Mouse (Mus musculus): ENCODE results near the gene Idua. TPM values are rescaled to one million over a fixed set of nuclear protein-coding genes. Genes with fewer than 3 reads are reported as not detected.

Idua gene
- total and polyA plus RNA-seq, 2 experiments, result 2.6 to 7.3 TPM

GRCm38 (mm10) chr5:108650341-108650740, 9.8 kb upstream of the Idua start:
- no peak overlapping the region for H3K4me3 ChIP-seq (ENCODE audit: insufficient read depth, low read depth, low read length)
- TF ChIP-seq CTCF (IDR thresholded peaks at IDR 0.05; ENCODE audit: low read depth, low read length) (no peak), POLR2A (IDR thresholded peaks at IDR 0.05; ENCODE audit: extremely low read depth, insufficient read depth, low read length) (no peak)
- no peaks in the 10 kb centered on the region for H3K4me1 ChIP-seq (ENCODE audit: control insufficient read depth, insufficient read depth, low read length)
- H3K27ac ChIP-seq (replicated peaks; ENCODE audit: insufficient read depth, low read depth, low read length), result no peak overlapping the region
- H3K9ac ChIP-seq (ENCODE audit: low read depth, low read length), result no peak overlapping the region
- no peak for DNase-seq (ENCODE audit: extremely low read depth, low read depth, low spot score)
- H3K27me3 ChIP-seq (ENCODE audit: control insufficient read depth, insufficient read depth, low read length), result no peaks in the 10 kb centered on the region
- H3K79me2 ChIP-seq (ENCODE audit: control insufficient read depth, insufficient read depth, low read length), result no peaks in the 10 kb centered on the region
- peaks cover 44% of the 10 kb centered on the region for H3K36me3 ChIP-seq (ENCODE audit: control insufficient read depth, insufficient read depth, low read length)
- WGBS, result 93% methylated on average over 7 of the region's 7 CpGs

DNA sequence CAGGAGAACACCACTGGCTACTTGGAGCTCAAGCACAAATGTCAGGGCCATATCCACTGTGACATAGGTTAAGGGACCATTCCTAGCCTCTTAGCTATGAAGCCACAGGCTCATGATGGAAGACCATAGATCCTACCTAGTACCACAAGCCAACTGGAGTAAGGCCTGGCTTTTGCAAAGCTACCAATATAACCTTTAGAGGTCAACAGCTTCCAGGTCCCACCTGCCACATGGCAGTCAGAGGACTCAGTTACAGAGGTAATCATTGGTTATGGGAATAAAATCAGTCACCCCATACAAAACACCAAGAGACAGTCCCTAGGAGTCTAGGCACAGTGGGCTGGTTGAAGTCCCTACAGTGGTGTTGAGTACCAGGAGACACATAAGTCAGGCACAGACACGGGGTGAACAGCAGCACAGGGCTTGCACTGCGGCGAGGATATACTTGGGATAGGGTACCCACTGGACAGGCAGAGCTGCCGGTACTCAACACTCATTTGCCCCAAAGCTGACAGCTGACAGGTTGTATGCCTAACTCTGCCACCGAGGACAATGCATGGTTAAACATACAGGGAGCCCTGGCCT, 8.9 kb upstream of the Idua start:
- Histone ChIP-seq H3K4me1 (ENCODE audit: control insufficient read depth, insufficient read depth, low read length) (no peaks in the 10 kb centered on the region), H3K9ac (ENCODE audit: low read depth, low read length) (no peak overlapping the region), H3K36me3 (ENCODE audit: control insufficient read depth, insufficient read depth, low read length) (peaks cover 44% of the 10 kb centered on the region), H3K4me3 (ENCODE audit: insufficient read depth, low read depth, low read length) (no peak overlapping the region), H3K27me3 (ENCODE audit: control insufficient read depth, insufficient read depth, low read length) (no peaks in the 10 kb centered on the region), H3K27ac (replicated peaks; ENCODE audit: insufficient read depth, low read depth, low read length) (no peak overlapping the region), H3K79me2 (ENCODE audit: control insufficient read depth, insufficient read depth, low read length) (no peaks in the 10 kb centered on the region)
- TF ChIP-seq POLR2A (IDR thresholded peaks at IDR 0.05; ENCODE audit: extremely low read depth, insufficient read depth, low read length), result no peak
- no peak for TF ChIP-seq CTCF (IDR thresholded peaks at IDR 0.05; ENCODE audit: low read depth, low read length)
- DNase-seq (ENCODE audit: extremely low read depth, low read depth, low spot score), result no peak
- WGBS, result 78% methylated on average over 5 of the region's 5 CpGs

DNA sequence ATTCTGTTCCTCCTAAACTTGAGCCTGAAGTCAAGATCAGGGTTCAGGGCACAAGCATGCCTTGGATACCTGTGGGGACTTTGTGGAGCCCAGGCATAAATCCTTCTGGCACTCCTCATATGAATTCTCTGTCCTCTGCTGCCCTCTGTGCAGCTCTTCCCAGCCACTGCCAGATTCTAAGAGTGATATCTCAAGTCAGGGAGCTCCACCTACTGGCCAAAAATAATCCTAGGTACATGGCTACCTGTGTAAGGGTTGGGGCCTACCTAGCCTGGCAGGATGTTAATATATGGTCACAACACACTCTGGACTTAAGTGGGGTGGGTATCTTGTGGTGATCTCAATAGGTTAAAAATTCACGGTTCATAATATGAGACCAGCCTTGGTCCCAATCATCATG, 8.3 kb upstream of the Idua start:
- Histone ChIP-seq H3K27me3 (ENCODE audit: control insufficient read depth, insufficient read depth, low read length) (no peaks in the 10 kb centered on the region), H3K4me3 (ENCODE audit: insufficient read depth, low read depth, low read length) (no peak overlapping the region), H3K4me1 (ENCODE audit: control insufficient read depth, insufficient read depth, low read length) (no peaks in the 10 kb centered on the region), H3K27ac (replicated peaks; ENCODE audit: insufficient read depth, low read depth, low read length) (no peak overlapping the region), H3K36me3 (ENCODE audit: control insufficient read depth, insufficient read depth, low read length) (peaks cover 43% of the 10 kb centered on the region), H3K79me2 (ENCODE audit: control insufficient read depth, insufficient read depth, low read length) (no peaks in the 10 kb centered on the region), H3K9ac (ENCODE audit: low read depth, low read length) (no peak overlapping the region)
- 49% methylated on average over 1 of the region's 1 CpGs for WGBS
- peak; percentile 64 for DNase-seq (ENCODE audit: extremely low read depth, low read depth, low spot score)
- TF ChIP-seq CTCF (IDR thresholded peaks at IDR 0.05; ENCODE audit: low read depth, low read length) (peak; percentile 29; the same call in 1 of the 2 replicates), POLR2A (IDR thresholded peaks at IDR 0.05; ENCODE audit: extremely low read depth, insufficient read depth, low read length) (no peak)

DNA sequence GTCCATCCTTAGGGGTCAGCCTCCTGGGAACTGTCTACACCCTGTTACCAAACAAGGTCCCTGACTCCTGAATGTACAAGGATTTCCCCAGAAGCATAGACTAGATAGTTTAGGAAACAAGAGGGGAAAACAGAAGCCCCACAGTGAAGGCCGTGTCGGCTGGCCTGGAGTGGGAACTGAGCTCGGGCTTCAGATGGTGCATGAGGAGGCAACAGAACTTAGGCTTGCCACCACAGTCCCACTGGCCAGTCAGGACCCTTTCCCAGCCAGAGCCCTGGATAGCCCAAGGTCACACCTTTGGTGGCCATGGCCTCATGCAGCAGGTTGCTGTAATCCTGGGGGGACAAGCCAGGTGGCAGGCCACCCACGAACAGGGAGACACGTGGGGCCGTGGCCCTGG, 6.8 kb upstream of the Idua start:
- Histone ChIP-seq H3K9ac (ENCODE audit: low read depth, low read length) (no peak overlapping the region), H3K27ac (replicated peaks; ENCODE audit: insufficient read depth, low read depth, low read length) (no peak overlapping the region), H3K4me1 (ENCODE audit: control insufficient read depth, insufficient read depth, low read length) (peaks cover 2% of the 10 kb centered on the region; the same call in 1 of the 2 replicates), H3K4me3 (ENCODE audit: insufficient read depth, low read depth, low read length) (no peak overlapping the region), H3K36me3 (ENCODE audit: control insufficient read depth, insufficient read depth, low read length) (peaks cover 31% of the 10 kb centered on the region), H3K79me2 (ENCODE audit: control insufficient read depth, insufficient read depth, low read length) (peaks cover 3% of the 10 kb centered on the region; the same call in 1 of the 2 replicates), H3K27me3 (ENCODE audit: control insufficient read depth, insufficient read depth, low read length) (no peaks in the 10 kb centered on the region)
- TF ChIP-seq CTCF (IDR thresholded peaks at IDR 0.05; ENCODE audit: low read depth, low read length) (no peak), POLR2A (IDR thresholded peaks at IDR 0.05; ENCODE audit: extremely low read depth, insufficient read depth, low read length) (no peak)
- no peak for DNase-seq (ENCODE audit: extremely low read depth, low read depth, low spot score)
- 92% methylated on average over 6 of the region's 6 CpGs for WGBS

- no peaks in the 10 kb centered on the region for H3K27me3 ChIP-seq (ENCODE audit: control insufficient read depth, insufficient read depth, low read length)
- peak; percentile 42 for DNase-seq (ENCODE audit: extremely low read depth, low read depth, low spot score)
- no peak for TF ChIP-seq CTCF (IDR thresholded peaks at IDR 0.05; ENCODE audit: low read depth, low read length)
- no peak for TF ChIP-seq POLR2A (IDR thresholded peaks at IDR 0.05; ENCODE audit: extremely low read depth, insufficient read depth, low read length)
- peaks cover 24% of the 10 kb centered on the region for H3K36me3 ChIP-seq (ENCODE audit: control insufficient read depth, insufficient read depth, low read length)
- H3K4me3 ChIP-seq (ENCODE audit: insufficient read depth, low read depth, low read length), result no peak overlapping the region
- no peak overlapping the region for H3K9ac ChIP-seq (ENCODE audit: low read depth, low read length)
- peaks cover 12% of the 10 kb centered on the region for H3K79me2 ChIP-seq (ENCODE audit: control insufficient read depth, insufficient read depth, low read length)
- no peak overlapping the region for H3K27ac ChIP-seq (replicated peaks; ENCODE audit: insufficient read depth, low read depth, low read length)
- H3K4me1 ChIP-seq (ENCODE audit: control insufficient read depth, insufficient read depth, low read length), result peaks cover 11% of the 10 kb centered on the region
- WGBS, result 76% methylated on average over 10 of the region's 10 CpGs
Observed at GRCm38 (mm10) chr5:108654444-108654990, 5.6 kb upstream of the Idua start.

DNA sequence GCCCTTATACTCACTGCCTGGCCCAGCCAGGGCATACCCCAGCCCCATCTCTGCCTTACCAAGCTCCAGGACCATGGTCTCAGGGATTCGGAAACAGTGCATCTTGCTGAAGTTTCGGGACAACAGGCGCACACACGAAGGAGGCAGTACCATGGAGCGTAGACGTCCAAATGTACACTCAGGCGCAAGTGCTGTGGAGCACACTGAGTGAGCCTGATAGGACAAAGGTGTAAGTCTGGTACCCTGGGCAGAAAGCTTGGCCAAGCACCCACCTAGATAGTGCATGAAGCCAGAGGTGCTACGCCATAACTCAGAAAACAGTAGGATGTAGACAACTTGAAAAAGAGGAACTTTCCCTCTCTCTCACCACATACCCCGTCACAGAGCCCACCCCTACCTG, 4.8 kb upstream of the Idua start:
- H3K4me3 ChIP-seq (ENCODE audit: insufficient read depth, low read depth, low read length), result no peak overlapping the region
- 96% methylated on average over 9 of the region's 9 CpGs for WGBS
- peaks cover 17% of the 10 kb centered on the region for H3K79me2 ChIP-seq (ENCODE audit: control insufficient read depth, insufficient read depth, low read length)
- H3K9ac ChIP-seq (ENCODE audit: low read depth, low read length), result no peak overlapping the region
- no peak for DNase-seq (ENCODE audit: extremely low read depth, low read depth, low spot score)
- peaks cover 20% of the 10 kb centered on the region for H3K36me3 ChIP-seq (ENCODE audit: control insufficient read depth, insufficient read depth, low read length)
- H3K27me3 ChIP-seq (ENCODE audit: control insufficient read depth, insufficient read depth, low read length), result no peaks in the 10 kb centered on the region
- H3K4me1 ChIP-seq (ENCODE audit: control insufficient read depth, insufficient read depth, low read length), result peaks cover 14% of the 10 kb centered on the region
- no peak overlapping the region for H3K27ac ChIP-seq (replicated peaks; ENCODE audit: insufficient read depth, low read depth, low read length)
- no peak for TF ChIP-seq POLR2A (IDR thresholded peaks at IDR 0.05; ENCODE audit: extremely low read depth, insufficient read depth, low read length)
- no peak for TF ChIP-seq CTCF (IDR thresholded peaks at IDR 0.05; ENCODE audit: low read depth, low read length)
